Comparison of ENCODE assay signal across 29 mouse cellular contexts in genomic region chr5:132298996-132299395, GRCm38 (mm10).
DNase-seq lines count a peak whose midpoint lies in the region; ATAC-seq and TF ChIP-seq lines count a peak whose summit lies in the region.
"Had no signal": no experiment of that assay in that cellular context is flagged by ENCODE, and none has a peak within 500 bp of the region (broad histone marks: within the 10 kb centered on the region; RNA-seq: fewer than 3 reads in every experiment).

No protein-coding gene starts in this region.

- no peak overlapping the region for H3K9ac ChIP-seq in forebrain, embryonic 11.5 days (ENCODE audit: low read length)
- no peak overlapping the region for H3K9ac ChIP-seq in forebrain, embryonic 16.5 days (replicated peaks; ENCODE audit: low read depth, low read length)
- H3K9ac ChIP-seq: embryonic facial prominence, embryonic 12.5 days; embryonic facial prominence, embryonic 15.5 days; heart, embryonic 13.5 days; hindbrain, embryonic 13.5 days had no signal

- TF ChIP-seq POLR2A in brain, embryonic 14.5 days (IDR thresholded peaks at IDR 0.05; ENCODE audit: borderline replicate concordance, extremely low read depth, insufficient read depth, insufficient read length, poor library complexity, severe bottlenecking), result no peak
- no peak for TF ChIP-seq POLR2A in kidney, adult 2 months (IDR thresholded peaks at IDR 0.05; ENCODE audit: low read depth, low read length)

- no peak for TF ChIP-seq CTCF in brain, embryonic 14.5 days (IDR thresholded peaks at IDR 0.05; ENCODE audit: borderline replicate concordance, extremely low read depth, insufficient read depth, insufficient read length)
- no peak for TF ChIP-seq CTCF in kidney, adult 2 months (conservative IDR thresholded peaks at IDR 0.05; ENCODE audit: insufficient read depth, insufficient read length, low read depth, low read length)

- no peaks in the 10 kb centered on the region for H3K27me3 ChIP-seq in forebrain, embryonic 11.5 days (ENCODE audit: control insufficient read depth, insufficient read depth, low read length)
- H3K27me3 ChIP-seq in forebrain, embryonic 16.5 days (replicated peaks; ENCODE audit: control insufficient read depth, insufficient read depth, low read length), result no peaks in the 10 kb centered on the region
- H3K27me3 ChIP-seq in kidney, adult 2 months (replicated peaks; ENCODE audit: control insufficient read depth, insufficient read depth, low read length), result no peaks in the 10 kb centered on the region; the same call in 1 of the 2 replicates
- H3K27me3 ChIP-seq: CH12.LX; embryonic facial prominence, embryonic 12.5 days; embryonic facial prominence, embryonic 15.5 days; heart, embryonic 13.5 days; hindbrain, embryonic 13.5 days had no signal

- peaks cover 17% of the 10 kb centered on the region for H3K4me1 ChIP-seq in forebrain, embryonic 11.5 days (replicated peaks; ENCODE audit: control insufficient read depth, insufficient read depth, low read length)
- H3K4me1 ChIP-seq in forebrain, embryonic 16.5 days (replicated peaks; ENCODE audit: control insufficient read depth, insufficient read depth, low read length), result peaks cover 29% of the 10 kb centered on the region
- H3K4me1 ChIP-seq in kidney, adult 2 months (ENCODE audit: control insufficient read depth, insufficient read depth, low read length), result no peaks in the 10 kb centered on the region
- H3K4me1 ChIP-seq: embryonic facial prominence, embryonic 15.5 days had no signal

- H3K27ac ChIP-seq in forebrain, embryonic 11.5 days (ENCODE audit: low read depth, low read length), result no peak overlapping the region; the same call in 1 of the 2 replicates
- H3K27ac ChIP-seq in forebrain, embryonic 16.5 days (ENCODE audit: low read length), result no peak overlapping the region
- H3K27ac ChIP-seq in kidney, adult 2 months (ENCODE audit: insufficient read depth, low read depth, low read length), result no peak overlapping the region
- H3K27ac ChIP-seq: embryonic facial prominence, embryonic 12.5 days; embryonic facial prominence, embryonic 15.5 days; gastrocnemius, adult 2 months; heart, adult 2 months; heart, embryonic 10.5 days; heart, embryonic 13.5 days; hindbrain, embryonic 13.5 days had no signal

- H3K36me3 ChIP-seq in forebrain, embryonic 11.5 days (ENCODE audit: control insufficient read depth, insufficient read depth, low read length), result no peaks in the 10 kb centered on the region
- no peaks in the 10 kb centered on the region for H3K36me3 ChIP-seq in forebrain, embryonic 16.5 days (ENCODE audit: control insufficient read depth, insufficient read depth)
- no peaks in the 10 kb centered on the region for H3K36me3 ChIP-seq in kidney, adult 2 months (ENCODE audit: control insufficient read depth, insufficient read depth, low read length)
- H3K36me3 ChIP-seq: embryonic facial prominence, embryonic 12.5 days; embryonic facial prominence, embryonic 15.5 days; G1E; heart, embryonic 10.5 days; heart, embryonic 13.5 days; hindbrain, embryonic 13.5 days had no signal

- 0 out of 2 replicates have a peak, but pooled peaks have one; percentile 51 for ATAC-seq in forebrain, embryonic 11.5 days (replicated peaks; ENCODE audit: low FRiP score)
- no peak for ATAC-seq in forebrain, embryonic 16.5 days
- 0 out of 2 replicates have a peak, but pooled peaks have one; percentile 8 for ATAC-seq in granulocyte monocyte progenitor cell, adult 5-6 weeks (replicated peaks; ENCODE audit: poor library complexity, severe bottlenecking)
- ATAC-seq: hindbrain, embryonic 16.5 days; Patski had no signal

- DNase-seq in forebrain, embryonic 11.5 days (ENCODE audit: low spot score), result no peak
- DNase-seq in heart, adult 11 months, result peak; percentile 27
- DNase-seq in heart, postnatal 10 days, result no peak
- DNase-seq in brain, embryonic 14.5 days (ENCODE audit: low read depth), result peak; percentile 43
- DNase-seq in kidney, adult 2 months, result no peak
- DNase-seq: adrenal gland, postnatal 10 days; adrenal gland, postnatal 36 days; B cell, adult 2 months; cerebellum, adult 11 months; cerebellum, adult 2 months; cerebellum, adult 9-11 months; cerebellum, postnatal 25 days; gastrocnemius, adult 2 months; gastrocnemius, postnatal 14 days; heart, adult 2 months; kidney, adult 11 months; kidney, adult 9 months had no signal

- H3K4me3 ChIP-seq in forebrain, embryonic 11.5 days (ENCODE audit: low read depth, low read length), result no peak overlapping the region
- H3K4me3 ChIP-seq in forebrain, embryonic 16.5 days (replicated peaks; ENCODE audit: low read length), result no peak overlapping the region
- no peak overlapping the region for H3K4me3 ChIP-seq in kidney, adult 2 months (ENCODE audit: insufficient read depth, low read depth, low read length)
- H3K4me3 ChIP-seq: embryonic facial prominence, embryonic 12.5 days; embryonic facial prominence, embryonic 15.5 days; erythroblast, embryonic 14.5 days; gastrocnemius, adult 2 months; heart, adult 2 months; heart, embryonic 10.5 days; heart, embryonic 13.5 days; hindbrain, embryonic 13.5 days had no signal

- no peak overlapping the region for H3K4me2 ChIP-seq in forebrain, embryonic 11.5 days (ENCODE audit: low read depth, low read length, severe bottlenecking)
- no peak overlapping the region for H3K4me2 ChIP-seq in forebrain, embryonic 16.5 days (ENCODE audit: low read length)
- H3K4me2 ChIP-seq: embryonic facial prominence, embryonic 12.5 days; embryonic facial prominence, embryonic 15.5 days; heart, embryonic 13.5 days; hindbrain, embryonic 13.5 days had no signal

- H3K9me3 ChIP-seq in forebrain, embryonic 11.5 days (ENCODE audit: control insufficient read depth, low read length), result no peaks in the 10 kb centered on the region
- no peaks in the 10 kb centered on the region for H3K9me3 ChIP-seq in forebrain, embryonic 16.5 days (ENCODE audit: control insufficient read depth, low read length)
- H3K9me3 ChIP-seq: embryonic facial prominence, embryonic 12.5 days; embryonic facial prominence, embryonic 15.5 days; G1E; heart, embryonic 10.5 days; heart, embryonic 13.5 days; hindbrain, embryonic 13.5 days had no signal

- intact Hi-C loops in heart, postnatal 10 days (cut with DNase I), result no loop called here

Comparison
In these comparisons a context has a peak if more than half of its experiments do, and no peak if none do; other contexts are left out.
1. DNase-seq: peak in heart, adult 11 months (single experiment) and brain, embryonic 14.5 days (single experiment); none in forebrain, embryonic 11.5 days (single experiment), heart, postnatal 10 days (0 of 2) and kidney, adult 2 months (single experiment).